Mouse (Mus musculus) kidney, adult 18-20 months (tissue): ENCODE measurements at regions not wholly inside any gene's neighbourhood (a gene's known extent, or its start where the extent isn't known, plus 50 kb on each side); places are given as distances from the start of the nearest gene placed in this dataset.
A peak's percentile ranks its signal among the peaks of the same experiment; 100 is the strongest.
"Not testable (repeated sequence)": the region's sequence is repeated elsewhere in the genome, so short reads cannot be mapped to it uniquely, and the experiment has no call there.

ENCODE experiments used
- DNase-seq: peaks from one replicate; pipeline ENCODE4 v3.0.0; 2021

DNA sequence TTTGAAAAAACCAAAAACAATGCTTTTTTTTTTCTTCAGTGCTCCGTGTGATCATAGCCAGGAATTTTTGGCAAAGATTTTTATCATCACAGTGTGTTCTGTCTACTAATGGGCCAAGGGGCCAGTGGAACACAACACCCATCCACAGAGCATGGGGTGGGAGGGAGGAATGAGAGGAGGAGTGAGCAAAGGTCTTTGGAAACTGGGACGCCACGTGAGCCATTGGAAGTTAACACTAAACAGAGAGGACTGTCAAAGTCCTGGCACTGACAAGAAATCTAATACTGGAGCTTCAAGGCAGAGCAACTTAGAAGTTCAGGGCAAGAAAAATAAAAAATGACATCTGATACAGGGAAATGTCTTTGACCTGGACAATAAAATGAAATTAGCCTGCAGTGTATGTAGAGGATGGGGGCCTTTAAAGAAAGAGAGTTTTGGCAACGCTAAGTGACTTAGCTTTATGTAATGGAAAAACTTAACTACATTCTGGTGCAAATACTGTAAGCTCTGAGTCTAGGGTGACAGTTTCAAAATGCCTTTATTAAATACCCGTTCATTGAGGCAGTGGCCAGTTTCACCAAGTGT, 133.5 kb upstream of the Gm12728 start:
- DNase-seq, result peak; percentile 74

DNA sequence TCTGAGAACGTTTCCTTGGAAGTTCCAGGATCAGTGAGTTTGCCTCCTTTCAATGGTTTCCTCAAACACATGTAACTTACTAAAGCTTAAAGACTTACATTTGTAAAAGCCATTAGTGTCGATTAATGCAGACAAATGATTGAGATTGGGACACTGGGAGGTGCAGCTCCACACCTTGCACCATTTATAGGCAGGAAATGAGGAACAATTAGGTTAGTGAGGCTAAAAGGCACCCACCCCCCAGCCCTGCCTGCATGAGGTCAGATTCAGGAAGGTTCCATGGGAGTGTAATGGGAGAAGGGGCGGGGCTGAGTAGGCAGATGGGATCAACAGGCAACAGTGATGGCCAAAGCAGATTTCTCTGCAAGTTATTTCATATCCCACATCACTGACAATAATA, 131.1 kb upstream of the Gm12728 start:
- no peak for DNase-seq

DNA sequence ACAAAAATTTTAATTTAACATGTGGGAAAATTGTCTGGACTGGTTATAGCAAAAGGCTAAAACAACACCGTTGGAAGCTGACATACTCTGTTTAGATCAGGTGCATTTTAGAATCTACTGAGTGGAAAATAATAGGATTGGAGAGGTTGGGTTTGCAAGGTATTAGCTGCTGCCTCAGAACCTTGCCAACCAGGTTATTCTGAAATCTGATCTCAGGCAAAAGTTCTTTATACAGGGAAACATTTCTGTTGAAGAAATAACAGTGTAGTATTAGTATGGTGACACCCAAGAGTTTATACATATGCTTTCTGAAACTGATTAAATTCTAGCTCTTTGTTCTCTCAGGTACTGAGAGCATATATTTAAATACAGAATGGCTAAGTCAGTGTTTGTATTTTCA, 113.0 kb upstream of the Gm12728 start:
- DNase-seq, result no peak

DNA sequence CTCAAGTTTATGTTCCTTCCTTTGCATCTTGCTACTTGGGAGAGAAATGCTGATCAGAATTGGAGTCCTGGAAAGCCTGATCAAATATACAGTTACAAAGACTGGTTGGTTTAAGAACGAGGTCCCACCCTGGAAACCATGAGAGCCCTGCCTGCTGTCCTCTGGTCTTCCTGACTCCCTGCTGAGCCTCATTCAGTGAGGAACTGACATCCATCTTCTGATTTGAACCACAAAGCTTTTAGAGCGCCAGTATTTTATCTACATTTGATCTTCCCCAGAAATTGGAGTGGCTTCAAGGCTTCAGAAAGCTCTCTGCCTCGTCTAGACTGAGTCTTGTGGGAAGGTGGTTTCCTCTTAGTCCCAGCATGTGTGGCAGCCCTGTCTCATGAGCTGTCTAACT, 99.0 kb upstream of the Gm12728 start:
- DNase-seq, result no peak

DNA sequence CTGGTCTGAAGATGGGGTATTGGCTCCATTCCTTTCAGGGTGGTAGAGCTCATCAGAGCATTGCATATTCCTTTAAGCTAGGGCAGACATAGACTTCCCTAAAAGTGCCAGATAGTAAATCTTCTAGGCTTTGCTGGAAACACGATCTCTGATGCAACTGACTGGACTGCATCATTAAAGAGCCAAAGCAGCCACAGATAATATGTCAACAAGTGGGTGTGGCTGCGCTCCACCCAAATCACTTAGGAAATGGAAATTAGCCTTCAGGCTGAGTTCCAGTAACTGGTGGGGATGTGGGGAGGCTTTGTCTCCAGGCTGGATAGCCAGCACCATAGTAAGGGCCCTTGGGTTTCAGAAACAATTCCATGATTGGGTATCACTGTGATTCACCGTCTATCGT, 97.3 kb upstream of the Gm12728 start:
- DNase-seq, result no peak

DNA sequence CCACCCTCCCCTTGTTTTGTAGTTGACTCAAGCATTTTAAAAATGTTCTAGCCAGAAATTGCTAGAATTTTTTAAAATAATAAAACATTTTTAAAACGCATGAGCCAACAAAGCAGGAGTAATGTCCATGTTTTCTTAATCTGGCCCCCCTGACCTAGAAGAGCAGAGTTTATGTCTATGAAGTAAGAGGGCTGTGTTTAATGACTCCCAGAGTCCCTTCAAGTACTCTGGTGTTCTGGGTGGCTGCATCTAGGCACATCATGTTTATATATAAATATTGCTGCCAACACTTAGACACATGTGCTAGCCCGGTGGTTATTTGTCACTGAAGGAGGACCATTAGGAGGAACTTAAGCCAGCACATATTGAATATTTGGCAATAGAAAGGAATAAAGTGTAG, 93.8 kb upstream of the Gm12728 start:
- DNase-seq, result no peak

DNA sequence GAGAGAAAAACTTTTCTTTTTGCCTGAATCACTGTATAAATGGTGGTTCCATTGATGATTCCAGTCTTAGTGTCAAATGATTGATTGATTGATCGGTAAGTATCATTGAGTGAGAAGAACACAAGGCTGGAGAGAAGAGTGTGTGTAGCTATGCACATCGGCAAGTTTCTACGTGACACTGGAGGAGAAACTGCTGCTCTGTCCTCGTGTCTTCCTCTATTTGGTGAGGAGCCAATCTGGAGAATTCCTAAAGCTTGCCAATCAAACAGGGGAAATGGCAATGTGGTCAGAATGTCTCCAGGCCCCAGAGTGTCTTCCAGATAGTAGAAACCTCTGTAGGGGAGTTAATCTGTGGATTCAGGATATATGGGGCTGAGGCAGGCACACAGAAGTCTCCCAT, 92.5 kb upstream of the Gm12728 start:
- no peak for DNase-seq

DNA sequence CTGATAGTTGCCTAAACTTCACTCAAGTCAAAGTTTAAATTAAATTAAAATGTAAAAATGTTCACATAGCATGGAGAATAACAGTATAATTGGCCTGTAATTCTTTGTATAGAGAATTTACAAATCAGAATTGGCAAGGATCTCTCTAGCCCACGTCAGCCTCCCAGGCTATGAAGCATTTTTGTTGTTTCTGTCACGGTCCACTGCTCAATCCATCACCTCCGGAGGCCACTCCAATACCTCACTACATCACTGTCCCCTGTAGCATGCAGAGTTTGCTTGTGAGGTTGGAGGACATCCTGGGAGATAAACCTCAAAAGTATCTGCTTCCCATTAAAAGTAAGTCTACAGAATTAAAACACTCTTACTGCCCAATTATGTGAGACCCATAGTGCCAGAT, 87.6 kb upstream of the Gm12728 start:
- no peak for DNase-seq

DNA sequence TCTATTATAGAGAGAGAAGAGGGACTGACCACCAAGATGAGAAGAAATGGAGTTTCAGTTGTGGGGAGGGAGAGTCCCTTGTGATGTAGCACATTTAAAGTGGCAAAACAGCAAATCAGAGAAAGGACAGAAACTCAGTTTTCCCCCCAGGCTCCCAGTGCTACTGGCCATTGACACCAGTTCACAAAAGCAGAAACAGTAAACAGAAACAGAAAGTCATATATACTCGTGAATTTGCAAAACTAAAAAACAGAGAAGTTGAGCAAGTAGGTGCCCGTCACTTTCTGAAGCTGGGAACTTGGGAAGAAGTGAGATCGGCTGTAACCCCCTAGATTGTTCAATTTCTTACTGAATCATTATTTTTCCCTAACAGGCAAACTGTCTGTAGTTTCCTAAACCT, 86.3 kb upstream of the Gm12728 start:
- DNase-seq, result no peak

DNA sequence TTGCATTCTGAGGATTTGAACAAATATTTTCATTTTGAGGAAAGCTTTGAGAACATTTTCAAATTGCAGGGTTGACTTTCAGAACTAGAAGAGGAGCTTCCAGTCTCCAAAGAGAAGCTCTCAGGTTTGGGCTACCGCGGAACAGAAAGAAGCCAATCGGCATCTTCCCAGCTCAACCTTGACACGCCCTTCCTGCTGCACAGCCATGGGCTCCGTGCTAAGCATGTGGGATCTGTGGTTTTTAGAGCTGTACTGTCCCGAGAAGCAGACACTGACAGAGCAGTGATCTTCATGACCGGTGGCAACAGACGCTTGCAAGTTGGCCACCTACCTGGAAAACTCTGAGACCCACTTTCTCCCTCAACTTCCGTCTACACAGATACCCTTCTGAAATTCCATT, 85.4 kb upstream of the Gm12728 start:
- DNase-seq, result no peak

DNA sequence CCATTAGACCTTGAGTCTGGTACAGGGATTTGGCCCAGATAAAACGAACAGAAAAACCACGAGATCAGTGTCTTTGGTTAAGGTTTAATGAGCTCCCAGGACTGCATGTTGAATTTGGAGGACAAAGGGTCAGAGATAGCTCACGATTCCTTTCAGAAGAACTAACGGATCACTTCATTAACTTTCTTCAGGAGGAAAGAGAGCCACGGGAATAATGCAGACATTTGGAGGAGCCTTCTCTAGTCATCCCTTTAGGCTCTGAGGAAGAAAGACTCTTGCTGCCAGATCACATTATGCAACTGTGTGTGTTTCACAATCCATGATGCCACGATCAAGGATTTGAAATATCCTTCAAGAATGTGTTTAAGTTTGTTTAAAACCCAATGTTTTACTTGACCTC, 83.7 kb upstream of the Gm12728 start:
- no peak for DNase-seq

DNA sequence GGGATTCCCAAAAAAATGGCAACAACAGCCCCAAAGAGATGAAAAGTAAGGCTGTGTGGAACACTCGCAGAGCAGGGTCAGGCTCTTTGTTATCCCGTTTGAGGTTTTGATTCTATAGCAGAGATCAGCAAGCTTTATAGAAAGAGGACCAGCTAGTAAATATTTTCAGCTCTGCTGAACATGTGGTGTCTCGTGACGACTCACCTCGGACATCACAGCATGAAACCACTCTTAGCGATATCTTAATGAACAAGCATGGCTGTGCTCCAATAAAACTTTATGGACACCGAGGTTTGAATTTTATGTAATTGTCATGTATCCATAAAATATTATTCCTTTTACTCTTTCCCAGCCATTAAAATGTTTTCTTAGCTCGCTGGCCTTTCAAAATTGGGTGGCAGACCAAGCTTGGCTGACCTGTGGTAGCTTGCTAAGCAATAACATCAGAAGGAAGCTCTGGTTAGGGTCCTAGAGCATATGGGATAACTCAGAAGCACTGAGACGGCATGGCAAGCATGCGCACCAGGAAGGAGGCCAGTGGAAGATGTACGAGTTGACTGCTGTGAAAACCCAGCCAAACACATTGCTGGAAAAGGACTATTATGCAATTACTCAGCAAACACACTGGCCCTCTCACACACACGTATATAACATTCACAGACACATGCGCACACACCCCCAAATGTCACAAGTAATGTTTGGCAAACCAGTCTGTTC, 81.4 kb upstream of the Gm12728 start:
- no peak for DNase-seq

DNA sequence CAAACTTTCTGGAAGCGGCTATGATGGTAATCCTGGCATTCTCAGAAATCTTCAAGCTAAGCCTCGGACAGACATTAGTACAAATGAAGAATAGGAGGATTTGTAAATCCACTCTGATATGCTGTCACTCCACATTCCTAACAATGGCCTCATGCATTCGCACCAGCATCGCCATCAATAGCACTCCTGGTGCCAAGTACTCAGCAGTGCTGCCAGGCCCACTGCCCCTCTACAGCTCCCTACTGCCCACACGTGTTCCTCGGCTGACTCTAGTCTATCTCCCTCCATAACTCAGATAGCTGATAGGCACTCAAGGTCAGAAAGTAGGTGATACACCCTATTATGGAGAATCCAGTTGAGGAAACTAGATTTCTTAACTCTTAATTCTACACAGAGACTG, 75.7 kb upstream of the Gm12728 start:
- no peak for DNase-seq

DNA sequence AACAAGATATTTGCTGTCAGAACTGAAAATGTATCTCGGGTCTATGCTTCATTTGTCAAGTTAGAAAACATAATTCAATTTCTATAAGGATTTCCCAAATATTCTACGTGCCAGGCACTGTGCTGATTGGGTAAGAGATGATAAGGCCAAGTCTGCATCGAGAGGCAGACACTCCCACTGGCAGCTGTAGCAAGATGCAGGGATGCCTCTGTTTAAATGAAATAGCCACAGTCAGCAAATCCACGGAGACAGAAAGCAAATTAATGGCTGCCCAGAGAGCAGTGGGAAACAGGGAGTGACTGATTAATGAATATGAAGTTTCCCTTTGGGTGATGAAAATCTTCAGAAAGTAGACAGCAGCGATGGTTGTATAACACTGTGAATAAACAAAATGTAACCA, 71.6 kb upstream of the Gm12728 start:
- DNase-seq, result no peak

DNA sequence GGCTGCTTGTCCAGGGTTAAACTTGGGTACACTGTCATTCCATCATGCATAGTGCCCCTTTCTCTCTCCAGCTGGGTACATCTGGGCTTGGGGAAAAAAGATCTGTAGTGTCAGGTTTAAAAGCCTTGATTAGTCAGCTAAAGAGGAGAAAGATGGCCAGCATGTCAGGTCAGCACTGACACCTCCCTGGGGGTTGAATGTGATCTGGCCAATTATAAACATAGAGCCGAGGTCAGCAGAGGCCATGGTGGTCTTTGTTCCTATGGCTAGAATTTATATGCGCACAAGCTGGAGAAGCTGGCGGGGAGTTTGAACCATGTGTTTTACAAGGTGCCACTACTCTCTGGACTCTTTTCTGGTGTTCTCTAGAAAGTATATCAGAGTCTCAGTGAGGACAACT, 61.0 kb upstream of the Gm12728 start:
- no peak for DNase-seq

DNA sequence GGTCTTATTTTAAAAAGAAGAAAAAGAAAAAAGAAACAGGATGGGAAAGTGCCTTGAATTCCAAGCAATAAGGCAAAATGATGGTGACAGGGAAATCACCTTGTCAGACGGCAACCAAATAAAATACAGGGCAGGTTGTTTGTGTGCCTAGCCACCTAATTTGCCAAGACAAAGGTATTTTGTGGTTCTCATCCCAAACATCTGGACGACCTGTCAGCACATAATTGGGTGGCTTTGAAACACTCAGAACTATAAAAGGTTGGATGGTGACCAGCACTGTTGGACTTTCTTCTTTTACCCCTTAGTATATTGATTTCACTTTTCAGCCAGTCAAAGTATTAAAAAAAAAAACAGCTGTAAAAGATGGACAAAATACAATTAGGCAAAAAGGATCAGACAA, 58.8 kb upstream of the Gm12728 start:
- no peak for DNase-seq

DNA sequence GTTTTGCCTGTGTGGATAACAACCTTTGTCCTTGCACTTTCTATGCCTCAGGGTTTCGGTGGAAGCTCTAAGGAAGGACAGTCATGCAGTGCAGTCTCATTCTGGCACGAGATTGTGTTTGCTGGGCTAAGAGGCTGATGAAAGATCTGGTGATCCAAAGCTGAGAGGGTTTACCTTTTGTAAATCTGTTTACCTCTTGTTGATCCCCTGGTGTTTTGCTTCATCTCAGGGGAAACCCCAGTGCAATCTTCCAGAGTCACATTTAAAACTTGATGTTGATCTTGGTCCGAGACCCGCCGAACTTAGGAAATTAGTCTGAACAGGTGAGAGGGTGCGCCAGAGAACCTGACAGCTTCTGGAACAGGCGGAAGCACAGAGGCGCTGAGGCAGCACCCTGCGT, 54.6 kb upstream of the Gm12728 start:
- DNase-seq, result not testable (repeated sequence)
